Mouse (Mus musculus): ENCODE measurements around the gene Crocc.

The Crocc gene

GRCm38 (mm10) chr4:140986711-140987395 is 73.5 kb downstream of the Crocc start, which contains the start of gene Atp13a2:
Gene Atp13a2, plus strand, starts transcription at chr4:140986873.
- DNase-seq (ENCODE audit: low spot score in 2 of 2), result peak; percentile 94 to 96

GRCm38 (mm10) chr4:140986024-140986710 is 74.2 kb downstream of the Crocc start:
- DNase-seq (ENCODE audit: low spot score in 2 of 2), result no peak

GRCm38 (mm10) chr4:140984544-140984943 is 75.8 kb downstream of the Crocc start:
- no peak for DNase-seq (ENCODE audit: low spot score in 2 of 2)

- DNase-seq (ENCODE audit: low spot score in 2 of 2), result peak in 1 of 2 experiments; percentile 49
Measured at GRCm38 (mm10) chr4:140983442-140983841, 76.9 kb downstream of the Crocc start.

GRCm38 (mm10) chr4:140982808-140983207 is 77.5 kb downstream of the Crocc start:
- DNase-seq (ENCODE audit: low spot score in 2 of 2), result no peak

- no peak for DNase-seq (ENCODE audit: low spot score in 2 of 2)
Measured at GRCm38 (mm10) chr4:140981605-140982004, 78.7 kb downstream of the Crocc start.

- DNase-seq (ENCODE audit: low spot score in 2 of 2), result no peak
Measured at GRCm38 (mm10) chr4:140977886-140978692, 82.3 kb downstream of the Crocc start.

- no peak for DNase-seq (ENCODE audit: low spot score in 2 of 2)
Measured at GRCm38 (mm10) chr4:140977278-140977677, 83.1 kb downstream of the Crocc start.

GRCm38 (mm10) chr4:140975356-140975755 is 85.0 kb downstream of the Crocc start:
- DNase-seq (ENCODE audit: low spot score in 2 of 2), result no peak

- no peak for DNase-seq (ENCODE audit: low spot score in 2 of 2)
Measured at GRCm38 (mm10) chr4:140974408-140974807, 85.9 kb downstream of the Crocc start.

- no peak for DNase-seq (ENCODE audit: low spot score in 2 of 2)
Measured at GRCm38 (mm10) chr4:140971691-140972090, 88.7 kb downstream of the Crocc start.

- no peak for DNase-seq (ENCODE audit: low spot score in 2 of 2)
Measured at GRCm38 (mm10) chr4:140967386-140968159, 92.8 kb downstream of the Crocc start.

All from frontal cortex, postnatal 36 days (tissue).